Mouse (Mus musculus) adrenal gland, adult 8-10 months (tissue): ENCODE measurements at regions not wholly inside any gene's neighbourhood (a gene's known extent, or its start where the extent isn't known, plus 50 kb on each side); places are given as distances from the start of the nearest gene placed in this dataset.
"Not testable (repeated sequence)": the region's sequence is repeated elsewhere in the genome, so short reads cannot be mapped to it uniquely, and the experiment has no call there.

ENCODE experiments used
- DNase-seq: peaks from one replicate; pipeline ENCODE4 v3.0.0; 2022

- DNase-seq = no peak
These were observed 362.6 kb downstream of the Rfpl4b start for GRCm38 (mm10) chr10:38458975-38459374.

- no peak for DNase-seq
These were observed 363.2 kb downstream of the Rfpl4b start for GRCm38 (mm10) chr10:38458424-38458823.

DNA sequence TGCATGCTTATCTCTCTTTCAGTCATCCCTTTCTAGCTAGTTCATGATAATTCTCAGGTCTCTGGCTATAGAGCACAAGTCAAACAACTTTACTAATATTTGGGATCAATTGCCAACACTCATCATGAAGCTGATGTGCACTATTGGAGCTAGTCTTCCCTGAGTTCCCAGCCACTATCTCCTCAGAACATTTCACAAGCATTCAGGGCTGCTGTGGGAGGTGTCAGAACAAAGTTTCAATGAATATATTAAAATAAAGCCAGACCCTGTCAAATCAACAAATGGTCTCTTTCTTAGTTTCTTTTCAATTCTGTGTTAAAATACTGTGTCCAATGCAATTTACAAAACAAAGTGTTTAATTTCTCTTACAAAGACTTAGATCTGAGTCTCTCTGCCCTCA lies 364.8 kb downstream of the Rfpl4b start:
- no peak for DNase-seq

- DNase-seq = no peak
These were observed 372.3 kb downstream of the Rfpl4b start for GRCm38 (mm10) chr10:38449263-38449662.

DNA sequence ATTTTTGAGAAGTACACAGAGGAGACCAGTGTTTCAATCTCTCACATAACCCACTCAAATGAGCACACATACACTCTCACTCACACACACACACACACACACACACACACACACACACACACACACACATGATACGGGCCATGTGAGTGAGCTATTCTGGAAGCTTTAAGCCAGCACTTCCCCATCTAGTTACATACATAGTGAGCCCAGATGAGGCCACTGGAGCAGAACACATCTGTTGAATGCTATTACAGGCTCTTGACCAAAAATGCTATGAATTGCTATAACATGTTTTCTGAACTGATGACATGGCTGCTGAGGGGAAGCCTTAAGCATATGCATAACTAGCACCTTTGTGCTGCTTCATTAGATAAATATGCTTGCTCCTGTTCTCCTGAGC lies 373.9 kb downstream of the Rfpl4b start:
- DNase-seq = no peak

DNA sequence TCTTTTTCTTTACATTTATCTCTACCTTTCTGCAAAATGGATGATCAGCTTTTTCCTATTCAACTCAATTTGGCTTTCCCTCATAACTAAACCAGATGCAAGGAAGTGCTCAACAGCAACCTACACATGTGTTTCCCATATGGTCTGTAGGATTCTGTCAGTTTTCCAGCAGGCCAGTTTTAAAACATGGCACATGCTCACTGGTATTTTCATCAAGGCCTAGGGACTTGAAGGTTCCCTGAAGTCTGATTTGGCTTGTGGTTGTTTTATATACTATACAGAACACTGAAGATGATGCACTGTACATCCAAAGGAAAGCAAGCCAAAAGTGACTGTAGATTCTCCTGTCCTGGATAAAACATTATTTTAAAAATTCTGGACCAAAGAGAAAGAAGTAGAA lies 374.3 kb downstream of the Rfpl4b start:
- no peak for DNase-seq

- DNase-seq = no peak
These were observed 382.3 kb downstream of the Rfpl4b start for GRCm38 (mm10) chr10:38439286-38439685.

DNA sequence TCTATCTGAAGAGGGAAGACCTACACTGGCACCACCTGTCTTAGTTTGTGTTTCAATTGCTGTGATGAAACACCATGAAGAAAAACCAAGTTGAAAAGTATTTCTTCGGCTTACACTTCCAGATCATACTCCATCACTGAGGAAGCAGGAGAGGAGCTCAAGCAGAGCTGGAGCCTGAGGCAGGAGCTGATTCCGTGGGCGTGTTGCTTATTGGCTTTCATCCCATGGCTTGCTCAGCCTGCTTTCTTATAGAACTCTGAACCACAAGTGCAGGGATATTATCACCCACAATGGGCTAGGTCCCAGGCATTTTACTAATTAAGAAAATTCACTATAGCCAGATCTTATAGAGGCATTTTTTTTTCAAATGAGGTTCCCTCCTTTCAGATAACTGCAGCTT lies 384.7 kb downstream of the Rfpl4b start:
- no peak for DNase-seq

GRCm38 (mm10) chr10:38421541-38421940 lies 400.0 kb downstream of the Rfpl4b start:
- no peak for DNase-seq

- no peak for DNase-seq
These were observed 401.8 kb downstream of the Rfpl4b start for GRCm38 (mm10) chr10:38419771-38420170.

DNA sequence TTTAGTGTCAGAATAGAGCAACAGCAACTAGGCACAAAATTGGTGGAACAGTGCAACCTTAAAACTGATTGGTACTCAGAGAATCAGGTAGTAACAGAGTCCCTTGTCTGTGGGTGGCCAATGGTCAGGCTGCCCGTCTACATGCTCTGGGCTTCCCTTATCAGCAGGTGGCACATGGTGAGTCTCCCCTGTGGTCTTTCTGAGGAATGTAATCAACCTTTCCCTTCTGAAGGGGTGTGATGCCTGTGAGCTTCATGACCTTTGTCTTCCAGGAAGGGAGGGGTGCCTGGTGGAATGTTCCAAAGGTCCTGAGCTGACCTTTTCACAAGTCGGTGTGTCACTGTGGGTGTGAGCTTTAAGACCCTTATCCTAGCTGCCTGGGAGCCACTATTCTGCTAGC lies 438.4 kb downstream of the Rfpl4b start:
- no peak for DNase-seq

DNA sequence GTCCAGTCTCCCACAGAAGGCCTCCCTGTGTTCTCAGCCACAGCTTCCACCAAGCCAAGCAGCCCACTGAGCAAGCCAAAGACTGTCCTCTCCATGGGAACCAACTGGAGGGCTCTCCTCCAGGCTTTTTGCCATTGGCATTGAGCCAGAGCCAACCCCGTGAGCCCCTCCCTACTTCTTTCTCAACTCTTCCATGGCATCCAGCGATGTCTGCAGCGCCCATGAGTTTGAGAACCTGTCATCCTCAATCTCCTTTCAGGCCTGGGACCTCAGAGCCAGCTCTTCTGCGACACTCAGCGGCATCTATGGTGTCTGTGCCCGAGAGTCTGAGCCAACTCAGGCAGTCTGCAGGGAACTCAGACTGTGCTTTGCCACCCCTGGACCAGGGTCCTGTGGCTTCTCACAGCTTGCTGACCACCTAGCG lies 439.7 kb downstream of the Rfpl4b start:
- no peak for DNase-seq

DNA sequence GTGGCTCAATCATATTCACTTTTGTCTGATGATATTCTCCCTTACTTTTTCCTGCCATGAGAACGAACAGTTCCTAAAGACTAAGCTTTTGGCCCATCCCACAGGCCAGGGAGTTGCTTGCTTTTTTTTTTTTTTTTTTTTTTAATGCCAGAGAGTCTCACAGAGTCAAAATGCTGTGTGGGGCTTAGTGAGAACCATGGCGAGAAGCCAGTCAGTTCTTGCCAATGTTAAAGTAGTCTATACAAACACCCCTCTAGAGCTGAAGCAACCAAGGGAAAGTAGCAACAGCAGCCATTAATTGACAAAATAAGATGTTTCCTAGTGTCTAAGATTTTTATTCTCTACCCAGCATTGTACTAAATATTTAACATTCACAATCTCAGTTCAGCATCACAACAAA lies 441.2 kb downstream of the Rfpl4b start:
- no peak for DNase-seq

GRCm38 (mm10) chr10:38366776-38367175 lies 454.8 kb downstream of the Rfpl4b start:
- DNase-seq = no peak

- DNase-seq = no peak
These were observed 456.7 kb downstream of the Rfpl4b start for GRCm38 (mm10) chr10:38364876-38365275.

DNA sequence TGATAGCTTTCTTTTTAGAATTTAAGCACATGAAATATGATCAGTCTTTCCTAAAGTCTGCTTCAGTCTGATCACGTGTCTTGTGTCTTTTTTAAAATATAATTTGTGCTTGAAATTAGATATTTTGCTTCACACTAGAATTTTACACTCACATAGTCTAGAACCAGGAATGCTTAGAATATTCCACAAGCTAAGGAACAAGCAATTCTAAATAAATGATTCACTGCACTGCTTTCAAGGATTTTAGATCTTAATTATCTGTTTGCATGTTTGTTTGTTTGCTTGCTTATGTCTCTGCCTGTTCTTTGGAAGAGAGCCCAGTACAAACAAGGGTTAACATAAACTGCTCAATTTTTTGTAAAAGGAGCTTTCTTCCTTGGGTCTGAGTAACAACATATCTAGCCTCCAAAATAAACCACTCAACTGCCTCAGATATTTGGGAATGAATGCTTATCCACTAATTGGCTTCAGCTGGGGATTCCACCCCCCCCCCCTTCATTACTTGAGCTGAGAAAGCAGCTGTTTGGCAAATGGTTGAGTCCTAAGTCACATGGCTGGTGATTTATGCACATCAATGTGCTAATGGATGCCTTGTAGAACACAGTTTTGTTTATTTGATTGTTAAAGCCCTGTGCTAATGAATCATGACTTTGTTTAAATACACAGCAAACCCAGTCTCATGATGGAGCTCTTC lies 463.9 kb downstream of the Rfpl4b start:
- no peak for DNase-seq

- DNase-seq = no peak
These were observed 467.6 kb downstream of the Rfpl4b start for GRCm38 (mm10) chr10:38353973-38354372.

- DNase-seq = no peak
These were observed 468.1 kb downstream of the Rfpl4b start for GRCm38 (mm10) chr10:38353526-38353925.

DNA sequence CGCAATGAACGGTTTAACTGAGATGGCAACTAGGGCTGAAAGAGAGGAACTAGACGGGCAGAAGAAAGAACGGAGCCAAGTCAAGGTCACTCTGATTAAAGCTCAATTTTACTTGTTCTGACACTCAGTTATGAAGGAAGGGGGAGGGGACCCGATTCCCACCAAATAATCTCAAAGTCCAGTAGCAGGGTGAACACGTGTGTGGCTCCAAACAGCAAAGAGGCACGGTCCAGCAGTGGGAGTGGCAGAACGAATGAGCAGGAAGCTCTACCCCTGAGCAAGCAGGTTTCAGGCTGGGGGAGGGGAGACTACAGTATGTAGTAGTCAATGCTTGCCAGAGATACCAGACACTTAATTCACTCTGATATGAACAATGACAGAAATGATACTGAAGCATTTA lies 474.6 kb downstream of the Rfpl4b start:
- not testable (repeated sequence) for DNase-seq

DNA sequence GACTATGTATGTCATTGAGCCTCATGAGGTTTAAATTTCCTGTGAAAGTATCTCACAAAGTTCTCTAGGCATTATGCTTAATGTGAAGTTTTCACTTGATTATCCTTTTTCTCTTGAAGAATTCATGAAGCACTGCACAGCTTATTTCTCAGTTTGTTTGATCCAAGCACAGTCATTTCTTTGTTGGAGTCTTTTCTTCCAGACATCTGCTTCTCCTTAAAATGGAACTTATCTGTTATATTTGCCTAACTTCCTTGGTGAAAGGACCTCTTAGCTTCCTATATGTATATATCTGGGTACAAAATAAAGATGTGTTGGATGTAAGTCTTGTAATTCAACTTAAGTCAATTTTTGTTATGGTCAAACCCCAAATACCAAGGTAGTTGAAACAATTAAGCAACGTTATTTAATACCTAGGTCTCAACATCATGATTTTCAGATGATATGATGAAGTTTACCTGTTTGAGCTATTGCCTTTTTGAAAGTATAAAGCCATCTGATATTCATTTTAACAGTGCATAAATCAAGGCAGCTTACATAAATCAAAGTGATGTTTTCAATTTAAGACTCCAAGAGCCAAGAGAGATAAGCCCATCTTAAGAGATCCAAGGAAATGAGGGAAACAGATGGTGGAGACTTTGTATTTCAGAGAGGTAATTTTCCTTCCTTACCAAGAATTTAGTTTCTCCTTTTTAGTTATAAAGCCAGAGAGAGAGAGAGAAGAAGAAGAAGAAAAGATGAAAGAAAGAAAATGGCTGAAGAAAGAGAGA lies 481.0 kb downstream of the Rfpl4b start:
- DNase-seq = no peak

GRCm38 (mm10) chr10:38308716-38309392 lies 512.7 kb downstream of the Rfpl4b start:
- no peak for DNase-seq

DNA sequence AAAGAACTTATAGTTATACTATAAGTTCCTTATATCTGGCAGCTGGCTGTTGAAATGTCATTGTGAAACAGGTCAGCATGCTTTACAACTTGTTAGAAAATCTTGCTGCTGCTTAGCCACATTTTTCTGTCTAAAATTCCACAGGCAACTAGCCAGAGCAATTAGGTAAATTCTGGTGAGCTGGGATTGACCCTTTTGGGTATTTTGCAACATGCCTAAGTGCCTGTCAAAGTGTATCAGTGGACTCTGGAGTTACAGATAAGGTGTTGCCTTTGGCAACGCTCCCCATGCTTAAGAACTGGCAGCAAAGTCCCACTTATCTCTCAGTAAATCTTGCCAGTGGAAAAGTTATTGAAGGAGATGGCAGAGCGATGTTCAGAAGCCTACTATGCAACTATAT lies 525.9 kb downstream of the Rfpl4b start:
- no peak for DNase-seq

DNA sequence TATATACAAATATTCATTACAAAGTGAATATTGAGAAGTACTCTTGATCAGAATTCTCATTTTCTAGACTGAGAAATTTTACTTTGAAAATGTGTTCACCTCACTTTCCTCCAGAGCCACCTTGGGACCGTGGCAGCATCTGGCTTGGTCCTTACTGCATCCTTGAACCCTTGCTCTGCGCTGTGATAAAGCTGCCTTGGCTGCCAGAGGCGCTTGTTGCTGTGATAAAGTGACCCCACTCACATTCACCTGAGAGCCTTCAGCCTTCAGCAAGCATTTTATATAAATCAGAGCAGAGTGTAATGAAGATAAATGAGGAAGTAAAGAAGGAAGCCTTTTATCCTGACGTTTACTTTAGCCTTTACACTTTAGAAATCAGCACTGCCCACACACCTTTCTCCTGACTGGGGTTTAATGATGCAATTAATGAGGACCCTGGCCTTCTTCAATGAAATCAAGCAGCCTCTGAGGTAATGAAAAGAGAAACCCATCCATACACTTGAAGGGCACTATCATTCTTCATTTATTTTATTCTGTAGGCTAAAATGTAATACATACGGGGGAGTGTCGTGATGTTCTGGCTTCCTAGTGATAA lies 532.8 kb downstream of the Rfpl4b start:
- no peak for DNase-seq
